In genomic region chr11:108553881-108554280, GRCm38 (mm10) we compare ENCODE assay signal across 35 mouse cellular contexts.
"Had no signal": no experiment of that assay in that cellular context is flagged by ENCODE, and none has a peak within 500 bp of the region (broad histone marks: within the 10 kb centered on the region; RNA-seq: fewer than 3 reads in every experiment).

No protein-coding gene starts in this region.

- H3K9me3 ChIP-seq: heart, embryonic 12.5 days; heart, embryonic 13.5 days; heart, embryonic 15.5 days; hindbrain, embryonic 10.5 days; hindbrain, embryonic 12.5 days; hindbrain, embryonic 13.5 days; hindbrain, embryonic 15.5 days; intestine, embryonic 15.5 days; kidney, embryonic 15.5 days had no signal

- DNase-seq: heart, postnatal 10 days; heart, postnatal 14 days; heart, postnatal 36 days; heart, postnatal 4 days; kidney, adult 11 months; kidney, adult 18-20 months; kidney, adult 2 months; kidney, adult 8-10 months; kidney, adult 9 months; kidney, postnatal 10 days; kidney, postnatal 14 days; kidney, postnatal 25 days; kidney, postnatal 36 days; kidney, postnatal 4 days; layer of hippocampus, adult 9-11 months; layer of hippocampus, postnatal 36 days had no signal

- H3K27me3 ChIP-seq: heart, embryonic 12.5 days; heart, embryonic 13.5 days; heart, embryonic 15.5 days; hindbrain, embryonic 12.5 days; hindbrain, embryonic 13.5 days; hindbrain, embryonic 15.5 days; intestine, embryonic 15.5 days; kidney, embryonic 15.5 days had no signal

- H3K27ac ChIP-seq: heart, embryonic 13.5 days; heart, embryonic 15.5 days; hindbrain, embryonic 10.5 days; hindbrain, embryonic 12.5 days; hindbrain, embryonic 13.5 days; hindbrain, embryonic 14.5 days; hindbrain, embryonic 15.5 days; hindbrain, postnatal 0 days; intestine, embryonic 15.5 days; kidney, postnatal 0 days; layer of hippocampus, adult 2 months; left cerebral cortex, adult 2 months had no signal

- H3K9ac ChIP-seq: heart, embryonic 12.5 days; heart, embryonic 13.5 days; heart, embryonic 15.5 days; hindbrain, embryonic 12.5 days; hindbrain, embryonic 13.5 days; hindbrain, embryonic 14.5 days; hindbrain, embryonic 15.5 days; intestine, embryonic 15.5 days; kidney, embryonic 15.5 days had no signal

- H3K36me3 ChIP-seq: heart, embryonic 12.5 days; heart, embryonic 13.5 days; heart, embryonic 15.5 days; hindbrain, embryonic 10.5 days; hindbrain, embryonic 12.5 days; hindbrain, embryonic 13.5 days; hindbrain, embryonic 15.5 days; intestine, embryonic 15.5 days; kidney, embryonic 15.5 days had no signal

- H3K4me1 ChIP-seq: heart, embryonic 12.5 days; heart, embryonic 13.5 days; heart, embryonic 15.5 days; hindbrain, embryonic 15.5 days; intestine, embryonic 15.5 days; kidney, embryonic 15.5 days had no signal

- ATAC-seq: hindbrain, embryonic 16.5 days; hindbrain, postnatal 0 days; inflammation-experienced regulatory T-cells, adult 6 months; intestine, embryonic 15.5 days; intestine, embryonic 16.5 days; intestine, postnatal 0 days had no signal

- H3K4me2 ChIP-seq: heart, embryonic 11.5 days; heart, embryonic 12.5 days; heart, embryonic 13.5 days; heart, embryonic 15.5 days; hindbrain, embryonic 12.5 days; hindbrain, embryonic 13.5 days; hindbrain, embryonic 14.5 days; hindbrain, embryonic 15.5 days; intestine, embryonic 15.5 days; kidney, embryonic 15.5 days had no signal

- H3K4me3 ChIP-seq: heart, embryonic 12.5 days; heart, embryonic 13.5 days; heart, embryonic 15.5 days; hindbrain, embryonic 10.5 days; hindbrain, embryonic 12.5 days; hindbrain, embryonic 13.5 days; hindbrain, embryonic 15.5 days; intestine, embryonic 15.5 days; kidney, embryonic 15.5 days; layer of hippocampus, adult 2 months; left cerebral cortex, adult 2 months had no signal
